Comparison of ENCODE assay signal across 8 mouse cellular contexts in genomic region chr7:49522411-49523114, GRCm38 (mm10).
DNase-seq lines count a peak whose midpoint lies in the region; ATAC-seq lines count a peak whose summit lies in the region.

No protein-coding gene starts in this region.

- peak overlapping the region; percentile 77 for H3K27ac ChIP-seq in embryonic facial prominence, embryonic 10.5 days (replicated peaks)
- H3K27ac ChIP-seq in midbrain, embryonic 11.5 days (ENCODE audit: low read depth, low read length) = no peak overlapping the region

- H3K36me3 ChIP-seq in embryonic facial prominence, embryonic 10.5 days (replicated peaks) = no peaks in the 10 kb centered on the region
- no peaks in the 10 kb centered on the region for H3K36me3 ChIP-seq in midbrain, embryonic 11.5 days (ENCODE audit: control insufficient read depth, insufficient read depth, low read length)

- peak overlapping the region; percentile 59 for H3K4me2 ChIP-seq in midbrain, embryonic 11.5 days

- H3K27me3 ChIP-seq in embryonic facial prominence, embryonic 10.5 days (replicated peaks; ENCODE audit: low read depth, poor library complexity, severe bottlenecking) = peaks cover 80% of the 10 kb centered on the region
- H3K27me3 ChIP-seq in midbrain, embryonic 11.5 days (ENCODE audit: control insufficient read depth, insufficient read depth, low read length) = peaks cover 4% of the 10 kb centered on the region; the same call in 1 of the 2 replicates

- peak overlapping the region; percentile 61 for H3K4me3 ChIP-seq in embryonic facial prominence, embryonic 10.5 days
- peak overlapping the region; percentile 30 for H3K4me3 ChIP-seq in midbrain, embryonic 11.5 days (ENCODE audit: low read depth, low read length)

- ATAC-seq in midbrain, embryonic 11.5 days (ENCODE audit: low FRiP score) = peak; percentile 72

- H3K9ac ChIP-seq in midbrain, embryonic 11.5 days (ENCODE audit: low read length) = peak overlapping the region; percentile 41; the same call in 1 of the 2 replicates

- H3K4me1 ChIP-seq in embryonic facial prominence, embryonic 10.5 days = peaks cover 68% of the 10 kb centered on the region
- peaks cover 46% of the 10 kb centered on the region for H3K4me1 ChIP-seq in midbrain, embryonic 11.5 days (ENCODE audit: control insufficient read depth, insufficient read depth, low read length)

- WGBS in embryonic facial prominence, embryonic 10.5 days = under 1% methylated on average over 24 of the region's 24 CpGs
- 1% methylated on average over 24 of the region's 24 CpGs for WGBS in midbrain, embryonic 11.5 days

- DNase-seq in testis, postnatal 10 days (ENCODE audit: low spot score) = peak; percentile 62
- DNase-seq in testis, postnatal 14 days (ENCODE audit: low spot score) = no peak
- peak; percentile 81 for DNase-seq in embryonic facial prominence, embryonic 10.5 days (ENCODE audit: low spot score)
- peak; percentile 42 to 60 for DNase-seq in heart, postnatal 14 days
- peak; percentile 75 to 78 for DNase-seq in kidney, postnatal 36 days
- peak; percentile 95 for DNase-seq in midbrain, embryonic 11.5 days (ENCODE audit: low spot score, missing footprints)
- no peak for DNase-seq in cerebellum, adult 8-10 months
- DNase-seq in right cerebral cortex, postnatal 4 days = no peak

- H3K9me3 ChIP-seq in embryonic facial prominence, embryonic 10.5 days = no peaks in the 10 kb centered on the region
- no peaks in the 10 kb centered on the region for H3K9me3 ChIP-seq in midbrain, embryonic 11.5 days (ENCODE audit: control insufficient read depth, low read length)

- intact Hi-C loops in heart, postnatal 14 days (cut with DNase I) = no loop called here

Comparison
In these comparisons a context has a peak if more than half of its experiments do, and no peak if none do; other contexts are left out.
1. DNase-seq: peak in testis, postnatal 10 days (single experiment), embryonic facial prominence, embryonic 10.5 days (single experiment), heart, postnatal 14 days (2 of 2), kidney, postnatal 36 days (2 of 2) and midbrain, embryonic 11.5 days (single experiment); none in testis, postnatal 14 days (single experiment), cerebellum, adult 8-10 months (single experiment) and right cerebral cortex, postnatal 4 days (single experiment).